Mouse (Mus musculus) midbrain, embryonic 12.5 days (tissue): Measurements from ENCODE around the gene Pan2. TPM values are rescaled to one million over a fixed set of nuclear protein-coding genes. Genes with fewer than 3 reads are reported as not detected.

Source experiments
- ATAC-seq: fragments of 200-750 bp; cut with Nextera tagmentation; 2 replicates; pipeline ENCODE4 v1.8.0; 2017; ENCODE audit warnings: low read depth, moderate TSS enrichment, moderate library complexity; ENCODE audit not compliant: low FRiP score
- H3K27ac ChIP-seq: fragments of 300-500 bp; sonication (generic); replicated peaks from 2 replicates; pipeline ENCODE4 v1.5.1; 2016; ENCODE audit warnings: mild to moderate bottlenecking
- H3K27me3 ChIP-seq: fragments of 300-500 bp; sonication (generic); 2 replicates; pipeline ENCODE4 v1.6.1; 2016; ENCODE audit warnings: mild to moderate bottlenecking
- H3K36me3 ChIP-seq: fragments of 300-500 bp; sonication (generic); 2 replicates; pipeline ENCODE4 v1.6.1; 2016
- H3K4me1 ChIP-seq: fragments of 300-500 bp; sonication (generic); 2 replicates; pipeline ENCODE4 v1.6.1; 2016
- H3K4me2 ChIP-seq: fragments of 300-500 bp; sonication (generic); replicated peaks from 2 replicates; pipeline ENCODE4 v1.6.1; 2016; ENCODE audit warnings: mild to moderate bottlenecking, moderate library complexity
- H3K4me3 ChIP-seq: fragments of 300-500 bp; sonication (generic); 2 replicates; pipeline ENCODE4 v1.5.1; 2016; ENCODE audit warnings: mild to moderate bottlenecking
- H3K9ac ChIP-seq: fragments of 300-500 bp; sonication (generic); replicated peaks from 2 replicates; pipeline ENCODE4 v1.6.1; 2016; ENCODE audit warnings: mild to moderate bottlenecking, moderate library complexity
- H3K9me3 ChIP-seq: fragments of 300-500 bp; sonication (generic); 2 replicates; pipeline ENCODE4 v1.6.1; 2016; ENCODE audit warnings: mild to moderate bottlenecking
- WGBS: fragments of 180-500 bp; shearing (Covaris S2); methylation state at CpG from one replicate; pipeline ENCODE4 v1.1.7; 2016; 5-methylcytosine and 5-hydroxymethylcytosine counted together
- polyA plus RNA-seq: library from polyadenylated mRNA; unstranded; fragments of >200 nt; fragmentation: Nextera tagmentation; extraction: Ambion mirVana; gene quantifications from 2 replicates; pipeline ENCODE4 v1.2.1, GENCODE M21; 2016

The Pan2 gene
- polyA plus RNA-seq, 1 experiment from 2014 or later: 41.7 TPM

DNA sequence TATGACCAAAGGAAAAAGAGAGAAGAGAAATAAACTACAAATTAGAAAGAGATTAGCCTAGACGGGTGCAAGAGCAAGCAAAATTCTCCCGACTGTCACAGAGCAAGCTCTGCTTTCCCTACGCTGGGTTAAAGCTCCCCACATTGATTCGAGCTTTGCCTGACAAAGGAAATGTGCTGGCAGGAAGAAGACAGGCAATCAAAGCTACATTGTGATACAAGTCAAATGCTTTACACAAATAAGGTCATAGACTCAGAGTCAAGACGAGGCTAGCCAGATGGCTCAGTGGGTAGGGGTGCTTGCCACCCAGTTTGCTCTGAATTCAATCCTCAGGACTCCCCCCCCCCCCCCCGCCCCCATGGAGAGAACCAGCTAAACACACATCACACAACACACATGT lies 66.9 kb downstream of the Pan2 start:
- ATAC-seq: no peak
- H3K27ac ChIP-seq: no peak overlapping the region

DNA sequence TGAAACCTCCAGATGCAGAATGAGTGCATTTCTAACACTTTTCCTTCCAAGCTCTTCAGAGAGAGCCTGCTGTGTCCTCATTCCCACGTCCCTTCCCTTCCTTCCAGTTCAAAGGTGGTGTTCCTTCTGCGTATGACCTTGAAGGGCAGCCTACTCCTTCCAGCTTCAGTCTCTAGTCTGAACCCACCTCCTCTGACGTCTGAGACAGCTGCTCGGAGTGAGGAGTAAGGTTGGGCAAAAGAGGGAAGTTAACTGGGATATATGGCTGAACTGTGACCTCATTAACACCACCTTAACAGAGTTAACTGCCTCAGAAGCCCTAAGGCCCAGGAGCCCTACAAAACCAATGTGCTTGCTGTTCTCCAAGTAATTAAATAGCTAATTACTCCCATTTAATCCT lies 67.5 kb downstream of the Pan2 start:
- H3K27me3 ChIP-seq: no peaks in the 10 kb centered on the region
- no peak overlapping the region for H3K4me2 ChIP-seq
- WGBS: 70% methylated on average over 4 of the region's 4 CpGs
- no peak overlapping the region for H3K9ac ChIP-seq
- no peak overlapping the region for H3K27ac ChIP-seq
- ATAC-seq: no peak
- no peak overlapping the region for H3K4me3 ChIP-seq
- H3K9me3 ChIP-seq: peaks cover 4% of the 10 kb centered on the region; the same call in 1 of the 2 replicates
- H3K4me1 ChIP-seq: peaks cover 17% of the 10 kb centered on the region
- H3K36me3 ChIP-seq: 0 out of 2 replicates have a peak, but pooled peaks cover 1% of the 10 kb centered on the region

More for the DNA sequence above, 66.9 kb downstream of the Pan2 start:
- 66% methylated on average over 5 of the region's 6 CpGs for WGBS
- no peak overlapping the region for H3K4me3 ChIP-seq
- H3K27me3 ChIP-seq: no peaks in the 10 kb centered on the region
- H3K4me2 ChIP-seq: no peak overlapping the region
- H3K4me1 ChIP-seq: peaks cover 17% of the 10 kb centered on the region
- H3K36me3 ChIP-seq: peaks cover 7% of the 10 kb centered on the region
- H3K9me3 ChIP-seq: peaks cover 4% of the 10 kb centered on the region; the same call in 1 of the 2 replicates
- no peak overlapping the region for H3K9ac ChIP-seq

Other genes starting within 250 kb of the Pan2 start
- gene Ptges3, start 244.4 kb upstream of the Pan2 start, polyA plus RNA-seq: 545 and 553 TPM in 2 replicates
- gene Atp5b, start 220.1 kb upstream of the Pan2 start, polyA plus RNA-seq: 1,976 and 1,998 TPM in 2 replicates
- gene Baz2a, start 211.8 kb upstream of the Pan2 start, polyA plus RNA-seq: 14.1 and 16.0 TPM in 2 replicates
- 19.6 and 21.6 TPM in 2 replicates for gene Rbms2, start 123.0 kb upstream of the Pan2 start, polyA plus RNA-seq
- 0.71 and 0.91 TPM in 2 replicates for gene Gls2, start 108.9 kb upstream of the Pan2 start, polyA plus RNA-seq
- 21.4 and 24.1 TPM in 2 replicates for gene Spryd4, start 91.5 kb upstream of the Pan2 start, polyA plus RNA-seq
- 0.13 TPM in 1 of 2 replicates, not detected in the other for gene Mip, start 77.5 kb upstream of the Pan2 start, polyA plus RNA-seq
- gene Timeless, start 71.3 kb upstream of the Pan2 start, polyA plus RNA-seq: 54.9 and 58.4 TPM in 2 replicates
- gene Apon, start 49.2 kb upstream of the Pan2 start, polyA plus RNA-seq: 0.21 and 0.92 TPM in 2 replicates
- not detected in 2 replicates for gene Apof, start 34.7 kb upstream of the Pan2 start, polyA plus RNA-seq
- 23.8 and 24.1 TPM in 2 replicates for gene Stat2, start 32.8 kb upstream of the Pan2 start, polyA plus RNA-seq
- gene Il23a, start 4.6 kb upstream of the Pan2 start, polyA plus RNA-seq: not detected in 2 replicates
- gene Cnpy2, start 19.1 kb downstream of the Pan2 start, polyA plus RNA-seq: 219 and 220 TPM in 2 replicates
- gene Cs, start 34.4 kb downstream of the Pan2 start, polyA plus RNA-seq: 205 and 209 TPM in 2 replicates
- 28.6 and 33.6 TPM in 2 replicates for gene Coq10a, start 65.7 kb downstream of the Pan2 start, polyA plus RNA-seq
- 12.9 and 13.5 TPM in 2 replicates for gene Ankrd52, start 73.8 kb downstream of the Pan2 start, polyA plus RNA-seq
- not detected in 2 replicates for gene Slc39a5, start 97.9 kb downstream of the Pan2 start, polyA plus RNA-seq
- gene Nabp2, start 108.2 kb downstream of the Pan2 start, polyA plus RNA-seq: 127 and 147 TPM in 2 replicates
- gene Rnf41, start 108.3 kb downstream of the Pan2 start, polyA plus RNA-seq: 57.6 and 60.7 TPM in 2 replicates
- 188 and 202 TPM in 2 replicates for gene Smarcc2, start 155.9 kb downstream of the Pan2 start, polyA plus RNA-seq
- gene Myl6, start 190.8 kb downstream of the Pan2 start, polyA plus RNA-seq: 747 and 793 TPM in 2 replicates
- 2.7 and 3.0 TPM in 2 replicates for gene Myl6b, start 195.3 kb downstream of the Pan2 start, polyA plus RNA-seq
- gene Esyt1, start 222.5 kb downstream of the Pan2 start, polyA plus RNA-seq: 25.6 and 26.6 TPM in 2 replicates
- gene Zc3h10, start 244.4 kb downstream of the Pan2 start, polyA plus RNA-seq: 20.1 and 22.5 TPM in 2 replicates
- 2,391 and 2,602 TPM in 2 replicates for gene Rpl41, start 246.0 kb downstream of the Pan2 start, polyA plus RNA-seq